Mouse (Mus musculus): ENCODE results near the gene Akap8l.

Akap8l gene

DNA sequence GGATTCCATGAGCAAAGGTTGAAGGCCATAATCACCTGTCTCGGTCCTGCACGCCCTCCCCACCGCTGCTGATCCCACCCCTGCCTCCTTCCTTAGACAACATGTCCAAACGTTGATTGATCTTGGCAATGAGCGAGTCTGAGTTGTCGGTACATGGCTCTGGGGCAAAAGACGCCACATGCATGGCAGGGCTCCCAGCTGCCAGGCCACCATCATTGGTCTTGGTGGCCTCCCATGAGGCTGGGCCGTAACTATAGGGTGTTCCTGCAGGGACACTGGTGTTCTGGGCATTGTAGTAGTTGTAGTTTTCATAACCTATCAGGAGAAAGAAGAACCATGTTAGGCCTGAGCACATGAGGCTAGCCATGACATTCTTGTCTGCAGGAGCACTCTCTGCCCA is 33.4 kb downstream of the Akap8l start:
- Histone ChIP-seq H3K36me3 (ENCODE audit: control insufficient read depth, insufficient read depth, low read length, poor library complexity, severe bottlenecking) (peaks cover 29% of the 10 kb centered on the region), H3K27me3 (ENCODE audit: control insufficient read depth, insufficient read depth, low read length, poor library complexity, severe bottlenecking) (no peaks in the 10 kb centered on the region)
- DNase-seq (ENCODE audit: low read depth, low spot score): no peak

DNA sequence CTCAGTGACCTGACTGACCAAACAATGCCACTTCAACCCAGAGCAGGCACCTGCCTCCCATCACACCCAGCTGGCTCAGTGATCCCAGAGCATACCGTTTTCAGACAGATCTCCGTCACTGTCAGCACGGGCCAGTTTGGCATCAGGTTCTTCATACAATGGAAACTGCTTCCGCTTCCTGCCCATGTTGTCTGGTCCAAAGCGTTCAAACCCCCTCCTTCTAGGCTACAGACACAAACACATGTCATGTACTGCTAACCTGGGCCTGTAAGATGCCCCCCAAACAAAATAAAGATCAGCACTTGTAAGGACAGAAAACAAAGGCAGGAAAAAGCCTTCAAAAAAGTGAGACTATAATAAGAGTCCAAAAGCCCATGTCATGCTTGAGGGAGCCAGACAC is 34.8 kb downstream of the Akap8l start:
- H3K27me3 ChIP-seq (ENCODE audit: control insufficient read depth, insufficient read depth, low read length, poor library complexity, severe bottlenecking): no peaks in the 10 kb centered on the region
- DNase-seq (ENCODE audit: low read depth, low spot score): no peak
- H3K36me3 ChIP-seq (ENCODE audit: control insufficient read depth, insufficient read depth, low read length, poor library complexity, severe bottlenecking): peaks cover 30% of the 10 kb centered on the region

DNA sequence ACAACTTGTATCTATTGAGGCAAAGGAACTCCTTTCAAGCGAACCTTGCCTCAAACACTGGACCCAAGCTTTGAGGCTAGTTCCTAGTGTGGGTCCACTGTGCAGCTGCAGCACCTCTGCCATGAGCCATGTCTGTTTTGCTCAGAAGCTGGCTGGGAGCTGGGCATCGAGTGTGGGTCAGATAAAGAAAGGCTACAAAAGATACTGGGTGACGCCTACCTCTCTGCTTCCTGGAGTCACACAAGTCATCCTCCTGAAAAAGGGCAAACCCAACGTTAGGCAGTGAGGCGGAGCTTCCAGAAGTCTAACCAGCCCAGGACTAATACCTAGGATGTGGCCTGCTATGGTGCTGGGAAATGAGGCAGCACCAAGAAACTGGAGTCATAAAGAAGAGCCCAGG is 36.5 kb downstream of the Akap8l start:
- peaks cover 40% of the 10 kb centered on the region for H3K36me3 ChIP-seq (ENCODE audit: control insufficient read depth, insufficient read depth, low read length, poor library complexity, severe bottlenecking)
- no peaks in the 10 kb centered on the region for H3K27me3 ChIP-seq (ENCODE audit: control insufficient read depth, insufficient read depth, low read length, poor library complexity, severe bottlenecking)
- DNase-seq (ENCODE audit: low read depth, low spot score): no peak

DNA sequence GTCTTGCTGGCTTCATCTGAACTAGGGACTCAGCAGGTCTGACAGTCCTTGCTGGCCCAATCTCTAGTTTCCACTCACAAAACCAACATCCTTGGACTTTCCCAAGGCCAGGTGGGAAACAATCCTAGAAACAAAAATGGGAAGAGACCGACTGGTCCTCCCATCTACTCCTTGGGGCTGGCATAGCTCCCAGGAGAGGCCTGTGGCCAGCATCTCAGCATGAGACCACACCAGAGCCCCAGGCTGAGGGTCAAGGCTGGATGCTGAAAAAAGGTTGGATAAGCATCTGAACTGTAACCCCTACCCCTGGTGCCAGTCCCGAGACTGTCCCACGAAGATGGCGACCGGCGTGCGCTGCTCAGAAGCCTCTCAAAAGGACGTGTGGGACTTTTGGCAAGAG is 37.6 kb downstream of the Akap8l start:
- DNase-seq (ENCODE audit: low read depth, low spot score): no peak
- Histone ChIP-seq H3K27me3 (ENCODE audit: control insufficient read depth, insufficient read depth, low read length, poor library complexity, severe bottlenecking) (no peaks in the 10 kb centered on the region), H3K36me3 (ENCODE audit: control insufficient read depth, insufficient read depth, low read length, poor library complexity, severe bottlenecking) (peaks cover 45% of the 10 kb centered on the region)

DNA sequence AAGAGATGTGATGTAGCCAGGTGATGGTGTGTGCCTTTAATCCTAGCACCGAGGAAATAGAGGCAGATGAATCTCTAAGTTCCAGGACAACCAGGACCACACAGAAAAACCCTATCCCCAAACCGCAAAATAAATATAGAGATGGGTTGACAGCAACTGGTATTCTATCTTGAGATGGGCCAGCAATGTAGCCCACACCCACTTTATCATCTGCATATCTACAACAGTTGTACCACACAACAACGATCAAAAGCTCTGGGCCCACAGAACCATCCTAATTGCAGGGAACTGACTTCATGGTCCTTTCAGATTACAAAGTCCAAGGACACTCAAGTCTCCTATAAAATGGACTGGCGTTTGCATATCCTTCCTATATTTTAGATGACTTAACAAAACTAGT is 42.4 kb downstream of the Akap8l start:
- peaks cover 45% of the 10 kb centered on the region for H3K36me3 ChIP-seq (ENCODE audit: control insufficient read depth, insufficient read depth, low read length, poor library complexity, severe bottlenecking)
- H3K27me3 ChIP-seq (ENCODE audit: control insufficient read depth, insufficient read depth, low read length, poor library complexity, severe bottlenecking): no peaks in the 10 kb centered on the region
- no peak for DNase-seq (ENCODE audit: low read depth, low spot score)

DNA sequence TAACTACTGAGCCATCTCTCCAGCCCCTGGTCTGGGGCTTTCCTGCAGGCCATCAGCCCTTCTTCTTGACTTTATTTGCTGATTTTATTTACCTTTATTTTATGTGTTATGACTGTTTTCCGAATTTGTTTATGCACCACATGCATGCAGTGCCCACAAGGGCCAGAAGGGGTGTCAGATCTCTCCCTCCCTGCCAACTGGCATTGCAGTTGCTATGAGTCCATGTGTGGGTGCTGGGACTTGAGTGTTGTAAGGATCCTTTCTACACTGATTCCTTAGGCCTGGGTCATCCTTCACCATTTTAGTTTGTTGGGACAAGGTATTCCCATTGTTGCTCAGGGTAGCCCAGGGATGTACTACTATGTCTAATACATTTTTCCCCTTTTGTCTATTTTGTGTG is 52.3 kb downstream of the Akap8l start:
- 0 out of 2 replicates have a peak, but pooled peaks cover 2% of the 10 kb centered on the region for H3K36me3 ChIP-seq (ENCODE audit: control insufficient read depth, insufficient read depth, low read length, poor library complexity, severe bottlenecking)

DNA sequence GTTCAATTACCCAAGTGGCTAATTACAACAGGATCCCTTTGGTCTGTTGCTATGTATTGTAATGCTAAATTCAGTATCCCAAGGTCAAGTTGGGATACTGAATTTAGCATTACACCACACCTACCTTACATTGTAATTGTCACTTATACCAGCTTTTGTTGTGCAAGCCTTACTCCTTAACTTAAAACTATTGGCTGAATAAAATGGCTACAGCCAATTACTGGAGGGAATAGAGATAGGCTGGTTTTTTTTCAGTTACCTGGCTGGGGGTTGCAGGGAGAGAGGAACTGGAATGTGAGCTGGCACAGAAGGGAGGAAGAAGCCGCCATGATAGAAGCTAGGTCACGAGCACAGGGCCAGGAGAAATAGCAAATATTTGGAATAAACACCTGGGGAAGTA is 54.5 kb downstream of the Akap8l start:
- no peaks in the 10 kb centered on the region for H3K36me3 ChIP-seq (ENCODE audit: control insufficient read depth, insufficient read depth, low read length, poor library complexity, severe bottlenecking)
- no peaks in the 10 kb centered on the region for H3K27me3 ChIP-seq (ENCODE audit: control insufficient read depth, insufficient read depth, low read length, poor library complexity, severe bottlenecking)
- DNase-seq (ENCODE audit: low read depth, low spot score): no peak

More for the DNA sequence above, 52.3 kb downstream of the Akap8l start:
- no peak for DNase-seq (ENCODE audit: low read depth, low spot score)
- H3K27me3 ChIP-seq (ENCODE audit: control insufficient read depth, insufficient read depth, low read length, poor library complexity, severe bottlenecking): no peaks in the 10 kb centered on the region

DNA sequence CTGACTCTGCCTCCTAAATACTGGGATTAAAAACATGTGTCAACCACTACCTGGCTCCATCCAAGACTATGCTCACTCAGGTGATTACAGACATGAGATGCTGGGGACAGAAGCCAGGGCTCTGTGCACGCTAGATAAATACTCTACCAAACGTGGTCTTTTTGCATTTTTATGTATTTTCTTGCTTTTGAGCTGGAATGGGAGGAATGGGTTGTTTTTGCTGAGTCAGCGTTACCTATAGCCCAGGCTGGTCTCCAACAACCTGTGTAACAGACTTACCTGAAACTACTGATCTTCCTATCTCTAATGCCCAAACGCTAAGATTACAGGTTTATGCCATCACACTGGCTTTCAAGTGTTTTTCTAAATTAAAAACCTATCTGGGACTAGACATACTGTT is 55.2 kb downstream of the Akap8l start:
- Histone ChIP-seq H3K36me3 (ENCODE audit: control insufficient read depth, insufficient read depth, low read length, poor library complexity, severe bottlenecking) (no peaks in the 10 kb centered on the region), H3K27me3 (ENCODE audit: control insufficient read depth, insufficient read depth, low read length, poor library complexity, severe bottlenecking) (no peaks in the 10 kb centered on the region)
- no peak for DNase-seq (ENCODE audit: low read depth, low spot score)

DNA sequence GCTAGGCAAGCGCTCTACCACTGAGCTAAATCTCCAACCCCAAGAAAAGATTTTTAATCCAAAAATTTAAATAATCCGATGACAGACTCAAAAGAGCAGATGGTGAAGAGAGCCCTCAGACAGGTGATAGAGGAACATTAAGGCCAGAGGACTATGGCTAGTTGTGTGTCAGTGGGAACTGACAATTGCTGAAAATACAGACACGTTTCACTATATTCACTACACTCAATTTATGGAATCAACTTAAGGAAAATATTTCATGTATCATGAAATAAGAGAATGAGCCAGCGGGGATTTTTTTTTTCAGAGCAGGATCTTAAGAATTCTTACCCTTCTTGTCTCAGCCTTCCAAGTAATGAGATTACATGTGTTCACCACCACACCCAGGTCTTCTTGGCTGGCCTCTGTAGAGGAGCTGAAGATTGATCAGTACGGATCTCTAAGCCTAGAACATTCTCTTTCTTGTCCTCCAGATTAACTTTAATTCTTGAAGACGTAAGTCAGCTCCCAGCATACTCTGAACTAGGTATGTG is 65.2 kb downstream of the Akap8l start:
- Histone ChIP-seq H3K27me3 (ENCODE audit: control insufficient read depth, insufficient read depth, low read length, poor library complexity, severe bottlenecking) (no peaks in the 10 kb centered on the region), H3K36me3 (ENCODE audit: control insufficient read depth, insufficient read depth, low read length, poor library complexity, severe bottlenecking) (no peaks in the 10 kb centered on the region)
- no peak for DNase-seq (ENCODE audit: low read depth, low spot score)

DNA sequence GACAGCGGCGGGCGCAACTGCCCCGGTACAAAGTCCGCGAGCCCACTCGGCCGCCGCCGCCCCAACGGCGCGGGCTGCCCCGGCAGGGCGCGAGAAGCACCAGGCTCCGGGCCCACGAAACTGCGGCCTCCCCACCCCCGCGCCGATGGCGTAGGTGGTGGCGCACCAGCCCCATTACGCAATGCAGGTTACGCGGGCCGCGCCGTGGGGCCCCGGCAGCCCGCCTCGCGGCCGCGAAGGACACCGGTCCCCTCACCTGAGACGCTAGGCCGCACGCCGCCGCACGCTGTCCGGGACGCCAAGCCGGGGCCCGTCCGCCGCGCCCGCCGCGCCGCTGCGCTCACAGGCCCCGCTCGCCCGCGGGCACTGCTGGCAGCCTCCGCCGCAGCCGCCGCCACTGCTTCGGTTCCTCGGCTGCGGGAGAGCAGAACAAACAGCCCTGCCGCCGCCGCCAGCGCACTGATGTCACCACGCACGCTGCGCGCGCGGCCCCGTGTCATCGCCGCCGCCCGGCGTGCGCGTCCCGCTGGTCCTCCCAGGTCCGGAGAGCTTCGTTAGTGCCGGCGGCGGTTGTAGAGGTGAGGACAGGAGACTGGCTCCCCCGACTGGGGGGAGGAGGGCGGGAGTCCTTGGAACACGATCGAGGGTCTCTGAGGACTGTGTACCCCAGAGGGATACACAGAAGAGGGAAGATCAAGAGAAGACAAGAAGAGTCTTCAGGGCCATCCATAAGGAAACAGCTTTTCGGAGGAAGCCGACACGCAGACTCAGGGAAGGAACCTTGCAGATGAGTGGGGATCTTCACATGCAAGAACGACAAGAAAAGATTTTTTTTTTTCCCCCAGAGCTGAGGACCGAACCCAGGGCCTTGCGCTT is 65.9 kb downstream of the Akap8l start, which contains the start of gene Brd4:
TSS of gene Brd4 (minus strand) at position 461 of the 876 bp plus-strand sequence.
- DNase-seq (ENCODE audit: low read depth, low spot score): peak; percentile 89
- H3K36me3 ChIP-seq (ENCODE audit: control insufficient read depth, insufficient read depth, low read length, poor library complexity, severe bottlenecking): no peaks in the 10 kb centered on the region
- no peaks in the 10 kb centered on the region for H3K27me3 ChIP-seq (ENCODE audit: control insufficient read depth, insufficient read depth, low read length, poor library complexity, severe bottlenecking)

DNA sequence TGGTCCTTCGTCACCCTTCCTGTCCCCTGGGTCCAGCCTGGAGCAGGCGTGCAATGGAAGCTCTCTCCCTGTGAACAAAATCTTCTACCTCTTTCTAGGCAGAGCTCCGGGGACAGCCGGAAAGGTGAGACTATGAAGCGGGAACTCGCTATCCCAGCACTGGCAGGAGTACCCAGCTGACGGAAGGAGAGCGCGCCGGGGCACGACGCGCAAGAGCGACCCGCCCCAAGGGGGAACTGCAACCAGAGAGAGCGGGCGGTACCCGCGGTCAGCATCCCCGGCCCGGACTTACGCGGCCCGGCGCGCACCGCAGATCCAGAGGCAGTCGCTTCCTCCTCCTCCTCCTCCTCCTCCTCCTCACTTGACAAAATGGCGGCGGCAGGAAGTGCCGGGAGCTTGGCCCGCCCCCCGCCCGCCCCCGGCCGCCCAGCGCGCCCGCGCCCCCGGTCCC is 66.6 kb downstream of the Akap8l start:
- DNase-seq (ENCODE audit: low read depth, low spot score): peak; percentile 81
- H3K27me3 ChIP-seq (ENCODE audit: control insufficient read depth, insufficient read depth, low read length, poor library complexity, severe bottlenecking): no peaks in the 10 kb centered on the region
- no peaks in the 10 kb centered on the region for H3K36me3 ChIP-seq (ENCODE audit: control insufficient read depth, insufficient read depth, low read length, poor library complexity, severe bottlenecking)

DNA sequence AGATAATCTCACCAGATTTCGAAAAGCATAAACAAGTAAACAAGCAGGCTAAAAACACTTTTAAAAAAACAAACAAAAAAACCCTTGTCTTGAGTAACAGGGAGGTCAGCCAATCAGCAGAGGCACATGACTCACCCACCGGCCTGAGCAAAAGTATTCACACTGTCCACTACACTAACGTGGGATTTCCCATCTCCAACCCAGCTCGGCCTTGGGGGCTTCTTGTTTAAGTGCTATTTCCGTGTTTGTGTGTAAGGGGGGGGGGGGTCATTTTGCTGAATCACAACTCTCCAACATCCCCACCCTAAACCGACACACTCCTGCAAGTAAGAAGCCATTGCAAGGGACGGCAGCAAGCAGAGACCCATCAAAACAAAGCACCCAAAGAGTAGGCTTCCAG is 67.1 kb downstream of the Akap8l start:
- Histone ChIP-seq H3K36me3 (ENCODE audit: control insufficient read depth, insufficient read depth, low read length, poor library complexity, severe bottlenecking) (no peaks in the 10 kb centered on the region), H3K27me3 (ENCODE audit: control insufficient read depth, insufficient read depth, low read length, poor library complexity, severe bottlenecking) (no peaks in the 10 kb centered on the region)
- no peak for DNase-seq (ENCODE audit: low read depth, low spot score)

DNA sequence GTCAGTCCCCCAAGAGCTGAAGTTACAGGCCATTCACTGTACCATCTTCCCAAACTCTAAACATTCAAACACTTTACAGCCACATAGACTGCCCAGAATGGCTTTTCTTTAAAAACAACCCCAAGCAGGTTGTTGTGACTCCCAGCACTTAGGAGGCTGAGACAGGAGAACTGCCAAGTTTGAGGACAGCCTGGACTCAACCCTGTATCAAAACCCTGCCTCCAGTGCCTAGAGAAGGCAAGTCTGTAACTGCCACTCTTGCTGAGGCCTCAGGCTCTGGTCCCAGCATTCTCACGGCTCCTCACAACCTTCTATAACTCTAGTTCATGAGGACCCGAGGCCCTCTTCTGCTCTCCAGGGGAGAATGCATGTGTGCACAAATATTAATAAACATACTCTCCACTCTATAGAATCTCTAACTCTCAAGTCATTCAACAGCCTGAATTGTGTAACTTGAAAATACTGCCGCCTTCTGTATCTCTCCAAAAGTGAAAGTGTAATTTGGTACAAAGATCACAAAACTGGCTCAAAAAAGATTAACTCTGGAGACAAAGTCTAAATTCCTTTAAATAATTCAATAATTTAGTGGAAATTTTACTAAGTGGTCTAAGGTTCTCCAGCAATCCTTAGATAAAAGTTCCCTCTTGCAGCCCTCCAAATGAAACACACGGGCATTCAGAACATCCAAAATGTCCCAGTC is 68.6 kb downstream of the Akap8l start:
- Histone ChIP-seq H3K36me3 (ENCODE audit: control insufficient read depth, insufficient read depth, low read length, poor library complexity, severe bottlenecking) (no peaks in the 10 kb centered on the region), H3K27me3 (ENCODE audit: control insufficient read depth, insufficient read depth, low read length, poor library complexity, severe bottlenecking) (no peaks in the 10 kb centered on the region)
- DNase-seq (ENCODE audit: low read depth, low spot score): no peak

DNA sequence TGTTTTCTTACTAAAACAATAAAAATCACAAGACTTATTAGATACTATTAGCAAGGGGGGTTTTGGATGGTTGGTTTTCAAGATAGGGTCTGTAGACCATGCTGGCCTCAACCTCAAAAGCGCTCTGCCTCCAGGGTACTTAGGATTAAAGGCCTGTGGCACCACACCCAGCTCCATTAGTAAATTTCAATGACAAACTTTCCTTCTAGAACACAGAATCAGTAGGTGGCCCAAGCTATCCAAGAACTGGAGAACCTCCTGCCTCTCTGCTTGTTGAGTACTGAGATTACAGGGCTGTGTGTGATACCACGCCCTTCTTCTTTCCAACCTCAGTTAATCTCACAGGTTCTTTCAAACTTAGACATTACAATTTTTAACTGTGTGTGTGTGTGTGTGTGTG is 69.3 kb downstream of the Akap8l start:
- no peaks in the 10 kb centered on the region for H3K27me3 ChIP-seq (ENCODE audit: control insufficient read depth, insufficient read depth, low read length, poor library complexity, severe bottlenecking)
- H3K36me3 ChIP-seq (ENCODE audit: control insufficient read depth, insufficient read depth, low read length, poor library complexity, severe bottlenecking): no peaks in the 10 kb centered on the region
- DNase-seq (ENCODE audit: low read depth, low spot score): no peak

DNA sequence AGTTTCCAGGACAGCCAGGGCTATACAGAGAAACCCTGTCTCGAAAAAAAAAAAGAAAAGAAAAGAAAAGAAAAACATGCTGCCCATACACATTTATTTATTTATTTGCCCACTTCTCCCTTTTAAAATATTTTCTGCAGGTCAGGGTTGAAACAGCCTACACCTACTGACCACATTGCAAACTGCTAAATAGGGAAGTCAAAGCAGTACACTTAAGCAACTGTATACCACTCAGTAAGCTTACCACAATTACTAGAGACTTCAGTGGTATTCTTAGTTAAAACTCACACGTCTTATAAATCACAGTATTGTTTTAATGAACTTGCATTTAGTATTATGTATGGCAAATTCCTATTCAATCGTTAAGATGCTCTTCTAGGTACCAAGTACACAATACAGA is 69.8 kb downstream of the Akap8l start:
- peak; percentile 32 for DNase-seq (ENCODE audit: low read depth, low spot score)
- no peaks in the 10 kb centered on the region for H3K36me3 ChIP-seq (ENCODE audit: control insufficient read depth, insufficient read depth, low read length, poor library complexity, severe bottlenecking)
- no peaks in the 10 kb centered on the region for H3K27me3 ChIP-seq (ENCODE audit: control insufficient read depth, insufficient read depth, low read length, poor library complexity, severe bottlenecking)

Measured in splenic B cell, adult 2 months (primary cell).